Mouse (Mus musculus) urinary bladder, postnatal 36 days (tissue): Measurements from ENCODE around the gene Srgap1.
A peak's percentile ranks its signal among the peaks of the same experiment; 100 is the strongest.
"Not testable (repeated sequence)": the region's sequence is repeated elsewhere in the genome, so short reads cannot be mapped to it uniquely, and the experiment has no call there.

Experiments used
- DNase-seq, 2 experiments: peaks; one replicate each; pipeline ENCODE4 v3.0.0; 2022; ENCODE audit warnings: low spot score in 2 of 2, mixed read lengths in 1 of 2

Gene Srgap1

DNA sequence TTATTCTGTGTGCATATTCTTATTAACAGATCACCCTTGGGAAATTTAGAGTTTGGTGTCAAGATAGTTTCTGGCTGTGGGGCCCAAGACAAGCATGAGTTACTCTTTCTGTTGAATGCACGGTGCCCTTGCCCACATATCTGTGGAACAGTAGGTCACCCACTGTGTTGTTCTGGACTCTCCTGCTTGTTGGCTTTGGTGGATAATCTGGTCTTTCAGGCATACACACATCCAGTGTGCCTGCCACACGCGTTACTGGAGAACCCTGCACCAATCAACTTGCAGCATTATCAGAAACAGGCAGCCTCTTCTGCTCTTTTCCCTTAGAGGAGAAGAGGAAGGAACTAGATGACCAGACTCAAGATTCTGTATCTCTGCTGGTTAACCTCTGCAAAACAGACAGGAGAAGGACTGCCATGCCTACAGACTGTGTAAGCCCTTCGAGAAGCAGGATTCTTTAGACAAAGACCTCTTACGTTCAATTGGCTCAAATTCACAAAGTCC lies 217.3 kb downstream of the Srgap1 start:
- no peak for DNase-seq

DNA sequence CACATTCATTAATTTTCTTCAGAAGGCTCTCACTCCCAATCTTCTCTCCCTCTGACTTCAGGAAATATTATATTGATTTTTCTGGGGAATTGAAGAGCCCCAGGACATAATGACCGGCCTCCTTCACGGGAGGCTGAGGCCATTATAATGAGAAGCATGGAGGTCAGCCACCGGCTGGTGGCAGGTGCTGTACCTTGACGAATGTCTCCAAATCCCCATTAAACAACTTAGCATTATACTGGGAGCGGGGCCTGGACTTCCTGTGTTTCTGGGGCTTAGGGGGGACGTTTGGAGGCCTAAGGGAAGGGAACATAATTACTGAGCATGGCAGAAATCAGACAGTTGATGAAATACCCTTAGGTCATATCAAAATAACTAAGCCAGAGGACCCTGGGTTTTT lies 218.1 kb downstream of the Srgap1 start:
- DNase-seq, result no peak

DNA sequence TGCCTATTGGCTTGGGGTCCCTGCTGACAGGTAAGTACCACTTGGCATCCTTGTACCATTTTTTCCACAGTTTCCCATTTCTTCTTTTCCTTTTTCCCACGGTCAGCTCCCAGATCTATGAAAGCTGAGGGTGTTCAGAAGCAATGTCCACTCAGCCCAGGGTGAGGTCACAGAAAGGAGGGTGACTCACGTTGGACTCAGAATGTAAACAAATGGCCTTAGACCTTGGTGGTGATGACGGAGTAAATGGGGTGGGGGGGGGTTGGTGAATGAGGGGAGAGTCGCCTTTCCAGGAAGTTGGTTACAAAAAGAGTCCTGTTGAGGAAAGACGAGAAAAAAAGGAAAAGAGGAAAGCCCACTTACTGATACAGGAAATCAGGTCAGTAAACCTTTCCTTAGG lies 224.4 kb downstream of the Srgap1 start:
- DNase-seq, result no peak

DNA sequence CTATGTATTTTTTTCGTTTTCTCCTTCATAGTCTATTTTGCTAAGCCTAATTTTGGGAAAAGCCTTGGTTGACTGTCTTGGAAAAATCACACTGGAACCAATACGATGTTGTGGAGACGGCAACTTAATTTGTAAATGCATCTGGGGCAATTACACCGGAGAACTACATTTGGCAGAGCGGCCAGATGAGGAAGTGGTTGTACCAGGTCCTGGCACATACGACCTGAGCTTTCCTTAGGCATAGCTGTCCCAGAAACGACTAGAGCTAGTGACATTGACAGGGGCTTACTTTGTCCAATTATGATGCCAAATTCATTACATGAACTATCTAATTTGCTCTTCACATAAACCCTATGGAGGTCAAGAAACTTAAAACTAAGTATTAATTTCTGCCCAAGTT lies 226.3 kb downstream of the Srgap1 start:
- no peak for DNase-seq

DNA sequence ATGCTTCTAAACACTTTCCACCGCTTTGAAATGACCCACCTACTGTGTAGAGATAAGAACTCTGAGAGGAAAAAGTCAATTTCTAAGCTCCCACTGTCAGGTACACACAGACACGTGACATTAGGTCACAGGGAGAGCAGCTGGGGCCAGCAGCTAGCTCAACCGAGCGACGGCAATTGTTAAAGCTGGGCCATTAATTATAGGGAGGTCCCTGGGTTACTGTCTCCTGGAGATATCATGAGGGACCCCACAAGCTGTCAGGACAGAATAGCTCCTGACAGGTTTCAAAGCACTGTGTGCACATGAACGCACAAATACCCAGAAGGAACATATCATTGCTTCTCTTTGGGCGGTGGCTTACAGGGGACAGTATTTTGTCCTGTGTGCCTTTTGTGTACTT lies 229.1 kb downstream of the Srgap1 start:
- no peak for DNase-seq

DNA sequence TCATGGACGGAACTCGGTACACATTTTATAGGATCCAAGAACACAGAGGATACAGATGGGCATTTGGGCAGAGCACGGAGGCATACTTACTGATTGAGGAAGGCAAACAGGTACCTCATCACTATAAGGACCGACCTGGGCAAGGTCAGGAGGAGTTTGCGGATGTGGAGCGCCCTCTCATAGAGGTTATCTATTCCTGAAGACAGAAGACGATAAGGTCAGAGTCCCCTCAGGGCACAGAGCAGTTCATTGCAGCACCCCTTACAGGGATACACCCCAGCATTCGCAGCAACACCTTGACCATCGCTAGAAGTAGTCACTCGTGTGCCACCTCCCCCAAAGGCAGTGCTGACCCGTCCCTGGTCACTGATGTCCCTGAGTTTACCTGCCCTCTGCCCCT lies 239.3 kb downstream of the Srgap1 start:
- no peak for DNase-seq

DNA sequence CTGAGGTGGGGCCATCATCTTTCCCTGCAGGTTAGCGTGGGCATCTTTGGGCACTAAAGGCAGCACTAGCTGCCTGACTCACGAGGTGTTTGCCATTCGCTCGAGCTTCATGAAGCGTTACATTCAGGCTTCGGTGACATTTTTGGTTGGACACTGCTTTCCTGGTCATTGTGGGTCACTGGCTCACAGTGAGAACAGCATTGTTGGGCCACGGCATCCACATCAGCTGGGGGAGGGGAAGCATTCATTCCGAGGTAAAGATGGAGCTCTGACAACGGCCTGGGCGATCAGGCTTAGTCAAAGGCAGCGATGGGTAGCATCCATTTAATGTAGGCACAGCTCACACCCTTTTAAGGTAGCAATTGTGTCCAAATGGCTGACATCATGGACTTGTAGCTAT lies 240.3 kb downstream of the Srgap1 start:
- no peak for DNase-seq

DNA sequence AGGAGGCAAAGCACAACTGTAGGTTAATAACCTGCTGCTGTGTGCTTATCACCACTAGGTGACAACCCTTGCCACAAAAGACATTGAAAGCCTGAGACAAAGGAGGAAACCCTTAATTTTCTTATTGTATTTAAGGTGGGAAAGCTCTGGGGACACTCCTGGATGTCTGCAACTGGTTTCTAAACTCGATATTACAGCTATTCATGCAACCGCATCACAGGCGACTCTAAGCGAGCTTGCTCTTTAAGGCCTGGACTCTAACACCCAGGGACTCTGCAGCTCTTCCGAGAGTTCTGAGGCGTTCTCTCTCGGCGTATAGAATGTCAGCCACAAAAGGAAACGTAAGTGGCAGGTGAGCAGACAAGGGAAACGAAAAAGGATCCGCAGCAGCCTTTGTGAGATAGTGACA lies 241.2 kb downstream of the Srgap1 start:
- DNase-seq, result no peak

DNA sequence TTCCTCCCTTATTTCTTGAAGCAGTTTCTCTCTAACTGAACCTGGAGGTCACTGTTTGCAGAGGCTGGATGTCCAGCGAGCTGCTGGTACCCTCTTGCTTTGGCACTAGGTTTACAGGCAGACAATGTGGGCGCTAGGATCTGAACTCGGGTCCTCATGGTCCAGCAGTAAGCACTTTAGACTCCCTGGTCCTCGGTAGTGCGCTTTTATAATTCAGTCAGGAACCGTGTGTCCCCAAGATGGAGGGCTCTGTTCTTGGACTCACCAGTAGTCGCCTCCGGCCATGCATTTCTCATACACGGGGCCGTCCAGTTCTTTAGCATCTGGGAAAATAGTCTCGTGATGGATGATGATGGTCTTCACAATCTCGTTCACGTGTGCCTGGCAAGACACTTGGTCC lies 242.6 kb downstream of the Srgap1 start:
- no peak for DNase-seq

DNA sequence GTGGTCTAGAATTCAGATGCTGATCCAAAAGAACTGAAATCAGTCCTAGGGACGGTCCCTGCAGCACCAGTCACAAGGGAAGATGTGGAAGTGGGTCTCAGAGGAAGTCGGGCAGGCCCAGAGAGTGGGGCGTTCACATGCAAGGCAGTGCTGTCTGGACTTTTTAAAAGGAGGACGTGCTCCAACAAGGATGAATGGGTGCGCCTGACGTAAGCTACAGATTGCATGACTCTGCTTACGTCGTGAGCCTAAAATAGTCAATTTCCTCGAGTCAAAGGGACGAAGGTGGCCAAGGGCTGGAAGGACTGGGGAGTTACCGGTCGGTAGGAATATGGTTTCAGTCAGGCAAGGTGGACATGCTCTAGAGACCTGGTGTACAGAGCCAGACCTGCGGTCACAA lies 247.1 kb downstream of the Srgap1 start:
- DNase-seq, result no peak

DNA sequence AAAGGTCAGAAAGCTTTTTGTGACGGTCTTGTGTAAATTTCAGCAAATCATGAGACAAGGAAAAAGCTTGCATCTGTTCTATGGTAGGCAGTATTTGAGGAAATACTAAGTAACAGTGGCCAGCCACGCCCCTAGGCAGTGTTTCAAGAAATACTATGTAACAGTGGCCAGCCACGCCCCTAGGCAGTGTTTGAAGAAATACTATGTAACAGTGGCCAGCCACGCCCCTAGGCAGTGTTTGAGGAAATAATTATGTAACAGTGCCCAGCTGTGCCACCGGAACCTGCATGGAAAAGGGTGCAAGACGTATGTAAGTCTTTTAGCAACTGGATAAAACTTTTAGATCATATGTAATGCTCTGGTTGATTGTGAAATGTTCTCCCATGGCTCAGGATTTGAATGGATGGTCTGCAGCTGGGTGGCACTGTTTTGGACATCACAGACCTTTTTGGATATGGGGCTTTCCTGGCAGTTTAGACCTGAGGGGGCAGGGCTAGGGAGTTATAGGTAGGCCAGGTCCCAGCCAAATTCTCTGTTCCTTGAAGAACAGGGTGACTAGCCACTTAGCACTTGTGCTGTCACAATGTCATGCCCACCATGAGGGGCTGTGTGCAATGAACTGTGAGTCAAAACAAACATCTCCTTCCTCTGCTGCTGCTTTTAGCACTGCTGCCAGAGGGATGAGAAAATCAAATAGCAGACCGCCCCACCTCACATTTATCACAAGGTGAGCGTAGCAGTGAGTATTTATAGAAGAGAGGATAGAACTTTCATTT lies 250.9 kb downstream of the Srgap1 start:
- DNase-seq, result peak; percentile 28 to 64

DNA sequence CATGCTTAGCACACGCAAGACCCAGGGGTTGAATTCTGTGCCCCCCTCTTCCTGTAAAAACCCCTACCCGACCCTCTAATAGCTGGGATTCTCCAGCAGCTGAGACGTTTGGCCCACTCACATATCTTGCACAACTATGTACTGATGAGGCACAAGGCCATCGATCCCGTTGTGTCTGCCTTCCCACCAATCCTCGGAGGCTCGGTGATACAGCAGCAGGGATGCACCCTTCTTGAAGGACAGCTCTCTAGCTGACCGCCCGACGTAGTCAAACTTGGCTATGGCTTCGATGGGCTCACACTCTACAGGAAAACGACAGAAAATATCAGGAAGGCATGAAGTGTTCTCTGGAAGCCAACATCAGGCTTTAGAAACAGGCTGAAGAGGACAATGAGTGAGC lies 252.6 kb downstream of the Srgap1 start:
- DNase-seq, result no peak

DNA sequence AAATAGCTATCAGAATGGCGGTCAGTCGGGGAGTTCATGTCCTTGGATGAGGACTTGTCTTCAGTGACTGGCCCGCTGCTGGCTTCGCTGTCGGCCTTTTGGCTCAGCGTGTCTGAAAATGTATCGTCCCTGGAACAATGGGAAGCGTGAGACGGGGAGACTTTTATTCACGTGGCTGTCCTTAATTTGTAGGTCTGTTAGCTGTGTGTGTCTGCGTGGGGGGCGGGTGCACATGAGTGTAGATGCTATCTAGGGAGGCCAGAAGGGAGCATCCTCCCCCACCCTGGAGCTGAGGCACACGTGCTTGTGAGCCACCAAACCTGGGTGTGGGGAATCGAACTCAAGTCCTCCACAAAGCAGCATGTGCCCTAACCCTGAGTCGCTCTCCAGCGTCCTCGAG lies 254.5 kb downstream of the Srgap1 start:
- no peak for DNase-seq

DNA sequence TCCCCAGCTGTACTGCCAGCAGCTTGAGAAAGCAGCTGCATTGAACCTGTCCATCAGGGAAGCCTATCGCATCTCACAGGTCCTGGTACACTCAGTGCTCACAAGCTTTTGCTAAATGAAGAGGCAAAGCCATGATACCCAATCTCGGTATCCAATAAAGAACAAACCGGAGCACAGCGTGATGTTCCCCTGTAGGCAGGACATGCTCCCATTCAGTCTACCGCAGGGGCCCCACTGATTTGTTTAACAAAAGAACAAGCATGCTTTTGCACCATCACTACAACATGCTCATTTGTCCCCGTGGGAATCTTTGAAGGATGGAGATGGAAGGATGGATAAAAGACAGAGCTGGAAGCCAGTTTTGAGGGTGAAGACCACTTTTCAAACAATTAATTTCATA lies 257.0 kb downstream of the Srgap1 start:
- DNase-seq, result no peak

DNA sequence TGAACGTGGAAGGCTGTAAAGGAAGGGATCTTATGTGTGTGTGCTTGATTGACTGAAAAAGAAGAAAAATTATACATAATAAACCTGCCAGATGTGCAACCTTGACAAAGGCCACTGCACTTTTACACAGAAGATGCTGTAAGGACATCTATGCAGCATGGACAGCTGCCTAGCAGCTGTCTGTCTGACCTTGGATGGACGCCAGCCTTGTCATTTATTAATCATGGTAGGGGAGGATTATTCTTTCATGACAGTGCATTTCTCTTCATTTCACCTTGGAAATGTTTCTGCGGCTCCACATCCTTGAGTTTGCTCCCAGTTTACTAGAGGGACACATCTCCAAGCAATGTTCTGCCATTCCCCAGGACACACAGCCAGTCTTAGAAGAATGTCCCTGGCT lies 258.6 kb downstream of the Srgap1 start:
- no peak for DNase-seq

DNA sequence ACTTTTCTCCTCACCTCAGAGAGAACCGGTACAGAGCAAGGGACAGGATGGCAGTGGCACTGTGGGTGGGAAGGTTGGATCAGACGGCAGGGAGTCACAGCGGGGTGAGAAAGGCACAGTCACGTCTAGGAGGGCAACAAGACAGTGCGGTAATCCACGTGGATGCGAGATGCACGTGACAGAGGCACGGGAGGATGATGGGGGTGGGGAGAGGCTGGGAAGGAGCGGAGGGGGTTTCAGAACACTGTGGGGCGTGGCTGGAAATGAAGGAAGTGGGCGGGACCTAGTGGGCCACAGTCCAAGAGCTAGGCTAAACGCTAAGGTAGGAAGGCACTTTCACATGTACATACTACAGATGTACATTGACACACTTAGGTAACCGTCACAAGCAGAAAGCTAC lies 266.0 kb downstream of the Srgap1 start:
- DNase-seq, result no peak

DNA sequence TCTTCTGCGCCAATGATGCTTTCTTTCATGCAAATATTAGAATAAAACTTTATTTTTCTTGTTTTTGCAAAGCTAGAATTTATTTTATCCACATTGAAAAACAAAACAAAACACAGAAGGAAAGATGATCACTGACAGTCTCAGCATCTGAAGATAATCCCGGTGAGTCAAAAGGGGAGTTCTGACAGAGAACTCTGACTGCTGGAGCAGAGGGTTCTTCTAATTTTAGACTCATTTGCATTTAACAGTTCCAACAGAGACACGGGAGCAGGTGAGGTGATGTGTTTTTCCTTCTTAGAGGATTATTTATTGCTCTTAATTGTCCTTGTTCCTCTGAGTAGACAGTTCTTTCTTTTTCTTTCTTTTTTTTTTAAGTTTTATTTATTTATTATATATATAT lies 271.1 kb downstream of the Srgap1 start:
- no peak for DNase-seq

DNA sequence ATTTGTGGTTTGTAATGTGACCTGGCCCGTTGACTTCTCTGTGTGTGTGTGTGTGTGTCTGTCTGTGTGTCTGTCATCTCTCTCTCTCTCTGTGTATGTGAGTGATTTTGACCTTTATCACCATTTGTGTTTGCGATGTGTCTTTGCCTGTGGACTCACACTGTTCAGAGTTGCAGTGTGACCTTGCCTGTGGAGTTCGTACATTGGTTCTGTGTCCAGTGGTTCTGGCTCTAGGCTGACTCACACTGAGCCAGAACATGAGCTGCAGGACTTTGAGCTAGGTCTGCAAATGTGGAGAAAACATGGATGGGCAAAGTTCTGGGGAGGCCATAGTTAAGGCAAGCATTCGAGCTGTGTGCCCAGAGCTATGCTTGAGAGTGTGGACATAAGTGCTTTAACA lies 273.3 kb downstream of the Srgap1 start:
- DNase-seq, result no peak

DNA sequence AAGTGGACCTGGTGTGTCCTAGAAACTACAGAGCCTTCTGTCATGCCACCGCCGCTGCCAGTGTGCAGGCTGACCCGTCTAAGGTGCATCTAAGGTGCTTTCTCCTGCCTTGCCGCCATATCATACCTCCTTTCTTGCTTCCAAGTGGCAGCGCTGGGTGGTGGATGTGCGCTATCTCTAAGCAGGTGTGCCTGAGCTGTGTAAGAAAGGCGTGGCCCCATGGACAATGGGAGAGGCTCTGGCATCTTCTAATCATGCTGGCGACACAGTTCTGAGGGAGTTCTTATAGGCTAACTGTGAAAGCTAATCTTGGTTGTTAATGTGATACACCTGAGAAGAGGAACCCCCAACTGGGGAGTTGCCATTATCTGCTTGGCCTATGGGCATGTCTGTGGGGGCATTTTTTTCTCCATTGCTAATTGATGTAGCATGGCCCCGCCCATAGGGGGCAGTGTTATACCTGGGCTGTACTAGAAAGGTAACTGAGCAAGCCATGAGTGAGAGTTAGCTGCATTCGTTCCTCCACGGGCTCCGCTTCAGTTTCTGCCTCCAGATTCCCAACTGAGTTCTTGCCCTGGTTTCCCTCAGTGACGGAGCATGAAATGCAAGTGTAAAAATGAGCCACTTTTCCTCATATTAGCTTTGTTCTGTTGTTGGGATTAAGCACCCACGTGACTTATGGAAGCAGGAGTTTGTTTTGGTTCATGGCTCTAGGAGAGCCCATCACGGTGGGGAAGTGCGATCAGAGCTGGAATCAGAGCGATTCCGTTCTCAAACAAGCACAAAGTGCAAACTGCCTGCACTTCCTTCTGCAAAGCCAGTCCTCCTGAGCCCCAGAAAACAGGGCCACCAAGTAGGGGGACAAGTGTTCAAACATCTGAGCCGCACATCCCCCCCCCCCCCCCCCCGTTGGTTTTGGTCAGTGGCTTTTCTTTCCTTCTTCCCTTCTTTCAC lies 276.2 kb downstream of the Srgap1 start:
- peak; percentile 4 to 20 for DNase-seq

DNA sequence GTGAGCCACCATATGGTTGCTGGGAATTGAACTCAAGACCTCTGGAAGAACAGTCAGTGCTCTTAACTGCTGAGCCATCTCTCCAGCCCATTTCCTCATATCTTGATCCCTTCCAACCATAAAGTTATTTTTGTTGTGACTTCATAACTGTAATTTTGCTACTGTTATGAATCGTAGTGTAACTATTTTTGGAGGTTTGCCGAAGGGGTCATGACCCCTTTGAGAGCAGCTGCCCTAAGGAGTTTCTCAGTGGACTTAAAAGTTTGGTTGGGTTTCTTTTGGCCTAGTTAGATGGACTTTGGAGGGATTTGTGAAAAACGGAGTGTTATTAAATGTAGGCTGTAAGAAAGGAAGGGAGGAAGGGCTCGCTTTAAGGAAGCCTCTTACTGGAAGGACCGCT lies 277.4 kb downstream of the Srgap1 start:
- DNase-seq, result no peak

DNA sequence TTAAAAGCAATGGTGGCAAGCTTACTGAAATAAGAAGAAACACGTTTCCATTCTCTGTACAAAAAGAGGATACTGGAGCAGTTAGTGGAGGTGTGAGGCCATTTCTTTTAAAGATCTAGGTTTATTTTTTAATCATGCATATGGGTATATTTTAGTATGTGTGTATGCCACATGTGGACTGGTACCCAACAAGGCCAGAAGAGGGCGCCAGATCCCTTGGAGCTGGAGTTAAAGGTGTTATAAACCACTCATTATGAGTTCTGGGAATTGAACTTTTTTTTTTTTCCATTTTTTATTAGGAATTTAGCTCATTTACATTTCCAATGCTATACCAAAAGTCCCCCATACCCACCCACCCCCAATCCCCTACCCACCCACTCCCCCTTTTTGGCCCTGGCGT lies 279.8 kb downstream of the Srgap1 start:
- DNase-seq, result not testable (repeated sequence)

DNA sequence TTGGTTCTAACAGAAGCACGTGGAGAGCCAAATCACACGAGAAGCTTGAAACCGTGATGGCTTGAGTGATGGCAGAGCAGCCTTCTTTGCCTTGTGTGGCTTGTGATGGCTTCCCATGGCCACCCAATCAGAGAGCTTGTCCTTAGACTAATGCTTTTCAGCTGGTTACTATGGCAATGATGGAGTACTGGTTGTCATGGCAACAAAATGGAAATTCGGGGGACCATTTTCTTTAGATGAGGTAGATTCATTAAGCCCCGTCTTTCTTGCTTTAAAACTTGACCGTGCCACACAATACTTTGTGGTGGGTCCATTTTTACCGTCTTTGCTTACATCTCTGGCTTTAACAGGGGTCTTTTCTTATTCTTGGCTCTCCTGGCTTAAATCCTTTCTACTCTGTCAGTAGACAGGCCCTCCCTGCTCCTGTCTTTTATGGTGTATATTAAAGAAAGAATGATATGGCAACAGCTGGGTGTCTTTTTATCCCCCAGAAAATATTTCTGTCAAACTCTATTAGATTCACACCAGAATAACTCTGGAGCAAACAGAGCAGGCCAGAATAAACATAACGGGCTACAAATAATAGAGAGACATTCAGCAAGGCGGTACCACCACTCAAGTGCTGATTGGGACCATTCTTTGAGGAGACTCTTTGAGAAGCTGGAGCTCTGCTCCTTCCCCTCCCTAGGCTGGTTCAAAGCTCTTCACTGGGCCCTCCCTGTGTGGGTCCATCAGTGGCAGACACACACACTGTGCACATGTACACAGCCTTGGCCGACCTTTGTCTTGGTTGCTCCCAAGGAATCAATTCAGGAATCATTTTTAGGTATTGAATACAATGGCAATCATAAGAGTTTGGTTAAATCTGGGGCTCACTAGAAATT lies 281.7 kb downstream of the Srgap1 start:
- no peak for DNase-seq
